Mouse (Mus musculus): ENCODE results near the gene Dnmt3a.
A peak's percentile ranks its signal among the peaks of the same experiment; 100 is the strongest.

The Dnmt3a gene

GRCm38 (mm10) chr12:3854419-3854818 lies 48.6 kb downstream of the Dnmt3a start:
- DNase-seq (ENCODE audit: low spot score), result no peak

- no peak for DNase-seq (ENCODE audit: low spot score)
Observed at GRCm38 (mm10) chr12:3855762-3856501, 50.1 kb downstream of the Dnmt3a start.

- DNase-seq (ENCODE audit: low spot score), result no peak
Observed at GRCm38 (mm10) chr12:3856748-3857147, 50.9 kb downstream of the Dnmt3a start.

- DNase-seq (ENCODE audit: low spot score), result no peak
Observed at GRCm38 (mm10) chr12:3857231-3857630, 51.4 kb downstream of the Dnmt3a start.

- no peak for DNase-seq (ENCODE audit: low spot score)
Observed at GRCm38 (mm10) chr12:3857773-3858172, 52.0 kb downstream of the Dnmt3a start.

- DNase-seq (ENCODE audit: low spot score), result no peak
Observed at GRCm38 (mm10) chr12:3858754-3859153, 52.9 kb downstream of the Dnmt3a start.

GRCm38 (mm10) chr12:3859545-3859944 lies 53.7 kb downstream of the Dnmt3a start:
- no peak for DNase-seq (ENCODE audit: low spot score)

GRCm38 (mm10) chr12:3860005-3860404 lies 54.2 kb downstream of the Dnmt3a start:
- DNase-seq (ENCODE audit: low spot score), result no peak

GRCm38 (mm10) chr12:3861665-3862228 lies 55.9 kb downstream of the Dnmt3a start:
- DNase-seq (ENCODE audit: low spot score), result no peak

- DNase-seq (ENCODE audit: low spot score), result no peak
Observed at GRCm38 (mm10) chr12:3862253-3862652, 56.4 kb downstream of the Dnmt3a start.

GRCm38 (mm10) chr12:3864208-3864607 lies 58.4 kb downstream of the Dnmt3a start:
- no peak for DNase-seq (ENCODE audit: low spot score)

GRCm38 (mm10) chr12:3865594-3865993 lies 59.8 kb downstream of the Dnmt3a start:
- DNase-seq (ENCODE audit: low spot score), result no peak

GRCm38 (mm10) chr12:3866654-3867370 lies 61.0 kb downstream of the Dnmt3a start:
- peak; percentile 33 for DNase-seq (ENCODE audit: low spot score)

GRCm38 (mm10) chr12:3868115-3868514 lies 62.3 kb downstream of the Dnmt3a start:
- DNase-seq (ENCODE audit: low spot score), result no peak

GRCm38 (mm10) chr12:3868676-3869458 lies 63.1 kb downstream of the Dnmt3a start:
- no peak for DNase-seq (ENCODE audit: low spot score)

GRCm38 (mm10) chr12:3870024-3870423 lies 64.2 kb downstream of the Dnmt3a start:
- no peak for DNase-seq (ENCODE audit: low spot score)

- no peak for DNase-seq (ENCODE audit: low spot score)
Observed at GRCm38 (mm10) chr12:3870859-3871462, 65.2 kb downstream of the Dnmt3a start.

GRCm38 (mm10) chr12:3871637-3872036 lies 65.8 kb downstream of the Dnmt3a start:
- peak; percentile 45 for DNase-seq (ENCODE audit: low spot score)

GRCm38 (mm10) chr12:3872410-3873230 lies 66.8 kb downstream of the Dnmt3a start:
- no peak for DNase-seq (ENCODE audit: low spot score)

GRCm38 (mm10) chr12:3875474-3875873 lies 69.7 kb downstream of the Dnmt3a start:
- no peak for DNase-seq (ENCODE audit: low spot score)

- no peak for DNase-seq (ENCODE audit: low spot score)
Observed at GRCm38 (mm10) chr12:3877376-3877775, 71.6 kb downstream of the Dnmt3a start.

All from urinary bladder, postnatal 25 days (tissue).